9 mouse cellular contexts compared by ENCODE assay signal in genomic region chr10:112138050-112138870, GRCm38 (mm10). TPM values are rescaled to one million over a fixed set of nuclear protein-coding genes. Genes with fewer than 3 reads are reported as not detected.
DNase-seq lines count a peak whose midpoint lies in the region; ATAC-seq lines count a peak whose summit lies in the region.
"Had no signal": no experiment of that assay in that cellular context is flagged by ENCODE, and none has a peak within 500 bp of the region (broad histone marks: within the 10 kb centered on the region; RNA-seq: fewer than 3 reads in every experiment).

No protein-coding gene starts in this region.

- H3K27me3 ChIP-seq in hindbrain, embryonic 11.5 days (ENCODE audit: control insufficient read depth, insufficient read depth, low read length): no peaks in the 10 kb centered on the region

- peak overlapping the region; percentile 37; the same call in 1 of the 2 replicates for H3K4me2 ChIP-seq in hindbrain, embryonic 11.5 days (replicated peaks; ENCODE audit: low read depth, low read length)

- no peaks in the 10 kb centered on the region for H3K36me3 ChIP-seq in hindbrain, embryonic 11.5 days (ENCODE audit: control insufficient read depth, insufficient read depth, low read length)

- no peak overlapping the region for H3K27ac ChIP-seq in hindbrain, embryonic 11.5 days (ENCODE audit: low read depth, low read length)

- 16% methylated on average over 9 of the region's 9 CpGs for WGBS in hindbrain, embryonic 11.5 days

- peak; percentile 88 for ATAC-seq in hindbrain, embryonic 11.5 days (ENCODE audit: low FRiP score)

- peak; percentile 66 for DNase-seq in 3T3-L1 (ENCODE audit: low read depth, low spot score)
- peak; percentile 81 for DNase-seq in ES-CJ7 (ENCODE audit: low read depth, low spot score)
- DNase-seq in embryo, embryonic 11 days: peak; percentile 87
- DNase-seq in hindbrain, embryonic 11.5 days (ENCODE audit: low spot score): peak; percentile 82
- peak; percentile 40 to 67 for DNase-seq in layer of hippocampus, postnatal 14 days (ENCODE audit: low spot score in 2 of 2)
- DNase-seq in lung, postnatal 14 days: peak; percentile 12
- peak; percentile 29 for DNase-seq in right cerebral cortex, adult 18-20 months
- no peak for DNase-seq in gastrocnemius, adult 18-20 months (ENCODE audit: low spot score)

- H3K4me1 ChIP-seq in hindbrain, embryonic 11.5 days (replicated peaks; ENCODE audit: control insufficient read depth, insufficient read depth, low read length): no peaks in the 10 kb centered on the region

- H3K4me3 ChIP-seq in hindbrain, embryonic 11.5 days (ENCODE audit: low read depth, low read length): peak overlapping the region; percentile 24; the same call in 1 of the 2 replicates

- H3K9ac ChIP-seq in hindbrain, embryonic 11.5 days (ENCODE audit: low read depth, low read length): 0 out of 2 replicates have a peak overlapping the region, but pooled peaks have one; percentile 31

- no peaks in the 10 kb centered on the region for H3K9me3 ChIP-seq in hindbrain, embryonic 11.5 days (ENCODE audit: control insufficient read depth, low read length)

RNA-seq across cellular contexts. Expression of gene Glipr1l3, which starts 21.9 kb away (rescaled TPM):
- polyA plus RNA-seq in hindbrain, embryonic 11.5 days (2014; fragmentation: Nextera tagmentation; extraction: Ambion mirVana): 0.17 TPM in 1 of 2 replicates, not detected in the other
- not detected for total RNA-seq in layer of hippocampus, postnatal 14 days (2021)
- total RNA-seq in gastrocnemius, adult 18-20 months (2021): not detected
- total RNA-seq: heart, postnatal 14 days had no signal

RNA-seq across cellular contexts. Expression of gene Caps2, which starts 25.2 kb away (rescaled TPM):
- polyA plus RNA-seq in hindbrain, embryonic 11.5 days (2014; fragmentation: Nextera tagmentation; extraction: Ambion mirVana): 0.74 and 0.80 TPM in 2 replicates
- under 1 TPM; 0.48 TPM for total RNA-seq in layer of hippocampus, postnatal 14 days (2021)
- not detected for total RNA-seq in gastrocnemius, adult 18-20 months (2021)
- total RNA-seq: heart, postnatal 14 days had no signal

RNA-seq across cellular contexts. Expression of gene Glipr1l2, which starts 55.1 kb away (rescaled TPM):
- polyA plus RNA-seq in hindbrain, embryonic 11.5 days (2014; fragmentation: Nextera tagmentation; extraction: Ambion mirVana): not detected in 2 replicates
- total RNA-seq in layer of hippocampus, postnatal 14 days (2021): not detected
- not detected for total RNA-seq in gastrocnemius, adult 18-20 months (2021)
- total RNA-seq: heart, postnatal 14 days had no signal
